9 mouse cellular contexts compared by ENCODE assay signal in genomic region chr1:180226766-180227165, GRCm38 (mm10). TPM values are rescaled to one million over a fixed set of nuclear protein-coding genes. Genes with fewer than 3 reads are reported as not detected.
DNase-seq lines count a peak whose midpoint lies in the region; ATAC-seq and TF ChIP-seq lines count a peak whose summit lies in the region.
"Had no signal": no experiment of that assay in that cellular context is flagged by ENCODE, and none has a peak within 500 bp of the region (broad histone marks: within the 10 kb centered on the region; RNA-seq: fewer than 3 reads in every experiment).

No protein-coding gene starts in this region.

- H3K9ac ChIP-seq in forebrain, embryonic 16.5 days (replicated peaks; ENCODE audit: low read depth, low read length), result no peak overlapping the region
- no peak overlapping the region for H3K9ac ChIP-seq in limb, embryonic 14.5 days (ENCODE audit: low read depth, low read length, severe bottlenecking)
- H3K9ac ChIP-seq in stomach, embryonic 14.5 days (replicated peaks; ENCODE audit: low read depth, low read length), result no peak overlapping the region

- no peaks in the 10 kb centered on the region for H3K9me3 ChIP-seq in forebrain, embryonic 10.5 days
- peaks cover 4% of the 10 kb centered on the region for H3K9me3 ChIP-seq in forebrain, embryonic 16.5 days (ENCODE audit: control insufficient read depth, low read length)
- 0 out of 2 replicates have a peak, but pooled peaks cover 4% of the 10 kb centered on the region for H3K9me3 ChIP-seq in limb, embryonic 14.5 days (ENCODE audit: control insufficient read depth, low read length)
- H3K9me3 ChIP-seq in stomach, embryonic 14.5 days (ENCODE audit: control insufficient read depth, low read depth, low read length), result no peaks in the 10 kb centered on the region

- no peaks in the 10 kb centered on the region for H3K36me3 ChIP-seq in forebrain, embryonic 10.5 days (replicated peaks)
- H3K36me3 ChIP-seq in forebrain, embryonic 16.5 days (ENCODE audit: control insufficient read depth, insufficient read depth), result no peaks in the 10 kb centered on the region
- no peaks in the 10 kb centered on the region for H3K36me3 ChIP-seq in limb, embryonic 14.5 days (ENCODE audit: control insufficient read depth, insufficient read depth, low read length)
- no peaks in the 10 kb centered on the region for H3K36me3 ChIP-seq in stomach, embryonic 14.5 days (ENCODE audit: control insufficient read depth, insufficient read depth, low read length)

- no peak overlapping the region; the same call in 1 of the 2 replicates for H3K4me2 ChIP-seq in forebrain, embryonic 16.5 days (ENCODE audit: low read length)
- H3K4me2 ChIP-seq in limb, embryonic 14.5 days (replicated peaks; ENCODE audit: low read depth, low read length, severe bottlenecking), result peak overlapping the region; percentile 56; the same call in 1 of the 2 replicates
- peak overlapping the region; percentile 64 for H3K4me2 ChIP-seq in stomach, embryonic 14.5 days (replicated peaks; ENCODE audit: low read depth, low read length)

- DNase-seq in forebrain, embryonic 10.5 days (ENCODE audit: extremely low spot score, low spot score), result no peak
- DNase-seq in lung, postnatal 10 days, result peak; percentile 38
- DNase-seq in lung, adult 18-20 months, result no peak
- DNase-seq in limb, embryonic 14.5 days (ENCODE audit: low spot score), result no peak
- DNase-seq in ovary, postnatal 14 days (ENCODE audit: low spot score), result no peak
- DNase-seq in layer of hippocampus, postnatal 10 days (ENCODE audit: low spot score in 2 of 2), result no peak
- DNase-seq: heart, postnatal 4 days had no signal

- TF ChIP-seq POLR2A in limb, embryonic 14.5 days (IDR thresholded peaks at IDR 0.05; ENCODE audit: borderline replicate concordance, extremely low read depth, insufficient read depth, insufficient read length), result no peak

- peak overlapping the region; percentile 59 for H3K4me3 ChIP-seq in forebrain, embryonic 10.5 days
- no peak overlapping the region for H3K4me3 ChIP-seq in forebrain, embryonic 16.5 days (replicated peaks; ENCODE audit: low read length)
- peak overlapping the region; percentile 41; the same call in 1 of the 2 replicates for H3K4me3 ChIP-seq in limb, embryonic 14.5 days (replicated peaks; ENCODE audit: low read length)
- H3K4me3 ChIP-seq in stomach, embryonic 14.5 days (ENCODE audit: low read depth, low read length), result no peak overlapping the region

- H3K4me1 ChIP-seq in forebrain, embryonic 10.5 days, result peaks cover 21% of the 10 kb centered on the region
- peaks cover 3% of the 10 kb centered on the region; the same call in 1 of the 2 replicates for H3K4me1 ChIP-seq in forebrain, embryonic 16.5 days (replicated peaks; ENCODE audit: control insufficient read depth, insufficient read depth, low read length)
- no peaks in the 10 kb centered on the region; the same call in none of the 2 replicates for H3K4me1 ChIP-seq in limb, embryonic 14.5 days (ENCODE audit: control insufficient read depth, insufficient read depth, low read length)
- peaks cover 6% of the 10 kb centered on the region; the same call in 1 of the 2 replicates for H3K4me1 ChIP-seq in stomach, embryonic 14.5 days (ENCODE audit: control insufficient read depth, insufficient read depth, low read length)

- no peak for ATAC-seq in forebrain, embryonic 16.5 days
- no peak for ATAC-seq in limb, embryonic 14.5 days (ENCODE audit: low FRiP score, low read depth)
- ATAC-seq in stomach, embryonic 14.5 days (ENCODE audit: insufficient number of reproducible peaks, insufficient read depth, low FRiP score, low read depth), result no peak

- peak overlapping the region; percentile 74 for H3K27ac ChIP-seq in forebrain, embryonic 10.5 days
- no peak overlapping the region for H3K27ac ChIP-seq in forebrain, embryonic 16.5 days (ENCODE audit: low read length)
- H3K27ac ChIP-seq in limb, embryonic 14.5 days (replicated peaks; ENCODE audit: low read depth, low read length), result no peak overlapping the region; the same call in 1 of the 2 replicates
- H3K27ac ChIP-seq in stomach, embryonic 14.5 days (ENCODE audit: low read length), result no peak overlapping the region

- WGBS in forebrain, embryonic 10.5 days, result 88% methylated on average over 3 of the region's 3 CpGs
- WGBS in forebrain, embryonic 16.5 days, result 79% methylated on average over 3 of the region's 3 CpGs
- 90% methylated on average over 3 of the region's 3 CpGs for WGBS in limb, embryonic 14.5 days
- WGBS in stomach, embryonic 14.5 days, result 67% methylated on average over 3 of the region's 3 CpGs

- no peaks in the 10 kb centered on the region for H3K27me3 ChIP-seq in forebrain, embryonic 10.5 days (ENCODE audit: poor library complexity, severe bottlenecking)
- H3K27me3 ChIP-seq in forebrain, embryonic 16.5 days (replicated peaks; ENCODE audit: control insufficient read depth, insufficient read depth, low read length), result no peaks in the 10 kb centered on the region
- H3K27me3 ChIP-seq in limb, embryonic 14.5 days (ENCODE audit: control insufficient read depth, insufficient read depth, low read length), result no peaks in the 10 kb centered on the region
- H3K27me3 ChIP-seq in stomach, embryonic 14.5 days (ENCODE audit: control insufficient read depth, insufficient read depth, low read length), result no peaks in the 10 kb centered on the region

RNA-seq across cellular contexts. Expression of gene Coq8a, which starts 27.4 kb away (rescaled TPM):
- 1.1 TPM in 2 replicates for polyA plus RNA-seq in forebrain, embryonic 10.5 days (2016; fragmentation: Nextera tagmentation; extraction: Ambion mirVana)
- 4.1 and 5.1 TPM in 2 replicates for polyA plus RNA-seq in forebrain, embryonic 16.5 days (2015; fragmentation: Nextera tagmentation; extraction: Ambion mirVana)
- 4.3 and 6.3 TPM in 2 replicates for polyA plus RNA-seq in limb, embryonic 14.5 days (2012; rRNA removed)
- polyA plus RNA-seq in limb, embryonic 14.5 days (2014; fragmentation: Nextera tagmentation; extraction: Ambion mirVana), result 8.1 TPM in 2 replicates
- 13.3 and 17.1 TPM in 2 replicates for polyA plus RNA-seq in stomach, embryonic 14.5 days (2014; fragmentation: Nextera tagmentation; extraction: Ambion mirVana)
- 10 to 100 TPM; 20.2 to 20.5 TPM for total RNA-seq in layer of hippocampus, postnatal 10 days (2021)

RNA-seq across cellular contexts. Expression of gene Psen2, which starts 36.5 kb away (rescaled TPM):
- polyA plus RNA-seq in forebrain, embryonic 10.5 days (2016; fragmentation: Nextera tagmentation; extraction: Ambion mirVana), result 6.4 and 6.5 TPM in 2 replicates
- 11.5 and 14.7 TPM in 2 replicates for polyA plus RNA-seq in forebrain, embryonic 16.5 days (2015; fragmentation: Nextera tagmentation; extraction: Ambion mirVana)
- polyA plus RNA-seq in limb, embryonic 14.5 days (2012; rRNA removed), result 23.0 and 23.4 TPM in 2 replicates
- 14.1 and 17.1 TPM in 2 replicates for polyA plus RNA-seq in limb, embryonic 14.5 days (2014; fragmentation: Nextera tagmentation; extraction: Ambion mirVana)
- polyA plus RNA-seq in stomach, embryonic 14.5 days (2014; fragmentation: Nextera tagmentation; extraction: Ambion mirVana), result 13.5 and 17.4 TPM in 2 replicates
- 10 to 100 TPM; 23.1 to 24.0 TPM for total RNA-seq in layer of hippocampus, postnatal 10 days (2021)

Comparison
In these comparisons a context has a peak if more than half of its experiments do, and no peak if none do; other contexts are left out.
1. H3K4me3 ChIP-seq: peak in forebrain, embryonic 10.5 days (single experiment) and limb, embryonic 14.5 days (single experiment); none in forebrain, embryonic 16.5 days (single experiment) and stomach, embryonic 14.5 days (single experiment).